Mouse (Mus musculus) stomach, embryonic 16.5 days (tissue): ENCODE measurements around the gene Grik5. TPM values are rescaled to one million over a fixed set of nuclear protein-coding genes. Genes with fewer than 3 reads are reported as not detected.

ENCODE experiments used
- ATAC-seq: fragments of 200-750 bp; cut with Nextera tagmentation; 2 replicates; pipeline ENCODE4 v1.8.0; 2017; ENCODE audit warnings: moderate number of reproducible peaks, moderate TSS enrichment; ENCODE audit not compliant: insufficient read depth, low FRiP score
- H3K27ac ChIP-seq: fragments of 300-500 bp; sonication (generic); 2 replicates; pipeline ENCODE4 v1.5.1; 2014; ENCODE audit warnings: low read length
- H3K27me3 ChIP-seq: fragments of 300-500 bp; sonication (generic); 2 replicates; pipeline ENCODE4 v1.6.1; 2014; ENCODE audit warnings: low read length, control low read depth, mixed read lengths; ENCODE audit not compliant: control insufficient read depth, insufficient read depth
- H3K36me3 ChIP-seq: fragments of 300-500 bp; sonication (generic); 2 replicates; pipeline ENCODE4 v1.6.1; 2014; ENCODE audit warnings: low read length; ENCODE audit not compliant: control insufficient read depth, insufficient read depth
- H3K4me1 ChIP-seq: fragments of 300-500 bp; sonication (generic); 2 replicates; pipeline ENCODE4 v1.6.1; 2014; ENCODE audit warnings: low read length, control low read depth, mixed read lengths; ENCODE audit not compliant: control insufficient read depth, insufficient read depth
- H3K4me2 ChIP-seq: fragments of 300-500 bp; sonication (generic); 2 replicates; pipeline ENCODE4 v1.6.1; 2014; ENCODE audit warnings: low read depth, low read length, mixed read lengths
- H3K4me3 ChIP-seq: fragments of 300-500 bp; sonication (generic); replicated peaks from 2 replicates; pipeline ENCODE4 v1.5.1; 2014; ENCODE audit warnings: mild to moderate bottlenecking, low read length
- H3K9ac ChIP-seq: fragments of 300-500 bp; sonication (generic); 2 replicates; pipeline ENCODE4 v1.6.1; 2014; ENCODE audit warnings: low read length
- H3K9me3 ChIP-seq: fragments of 300-500 bp; sonication (generic); replicated peaks from 2 replicates; pipeline ENCODE4 v1.6.1; 2016; ENCODE audit warnings: low read length, control low read depth; ENCODE audit not compliant: control insufficient read depth
- WGBS: fragments of 180-500 bp; shearing (Covaris S2); extraction: QIAGEN DNeasy Blood & Tissue Kit; methylation state at CpG from one replicate; pipeline ENCODE4 v1.1.7; 2014; 5-methylcytosine and 5-hydroxymethylcytosine counted together
- polyA plus RNA-seq: library from polyadenylated mRNA; unstranded; fragments of >200 nt; fragmentation: Nextera tagmentation; extraction: Ambion mirVana; gene quantifications from 2 replicates; pipeline ENCODE4 v1.2.1, GENCODE M21; 2015

Grik5 gene
- 3.6 and 4.0 TPM in 2 replicates for polyA plus RNA-seq

DNA sequence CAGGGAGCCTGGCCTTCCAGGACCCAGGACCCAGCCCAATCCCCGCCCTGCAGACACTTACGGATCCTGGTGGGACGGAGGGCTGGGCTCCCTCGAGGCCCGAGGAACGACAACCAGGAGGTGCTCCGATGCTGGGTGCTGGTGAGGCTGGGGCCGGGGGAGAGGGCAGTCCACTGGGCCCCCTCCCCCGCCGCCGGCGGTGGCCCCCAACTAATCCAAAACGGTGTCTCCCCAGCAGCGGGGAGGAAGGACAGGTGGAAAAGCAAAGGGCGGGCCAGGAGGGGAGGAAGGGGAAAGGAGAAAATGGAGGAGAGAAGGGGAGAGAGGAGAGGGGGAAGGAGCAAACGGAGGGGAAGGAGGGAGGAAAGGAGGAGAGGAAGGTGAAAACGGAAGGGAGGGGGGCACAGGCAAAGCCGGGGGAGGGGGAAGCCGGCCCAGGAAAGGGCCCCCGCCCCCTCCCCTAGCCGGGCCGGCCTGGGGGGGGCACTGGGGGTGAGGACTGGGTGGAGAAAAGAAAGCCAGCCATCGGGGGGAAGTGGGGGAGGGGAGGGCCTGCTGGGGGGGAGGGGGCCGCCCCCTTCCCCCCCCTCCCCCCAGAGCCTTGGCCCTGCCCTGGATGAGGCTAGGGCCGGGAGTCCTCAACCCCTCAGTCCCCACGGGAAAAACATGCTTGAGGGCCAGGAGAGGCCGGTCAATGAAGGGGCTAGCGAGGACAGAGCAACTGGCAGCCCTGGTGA is at the start of gene Grik5, which contains the start of gene Zfp574:
TSS of gene Grik5 (minus strand) at position 368 of the 737 bp plus-strand sequence.
TSS of gene Zfp574 (plus strand) at position 589 of the 737 bp plus-strand sequence.
- 3% methylated on average over 24 of the region's 28 CpGs for WGBS
- H3K4me3 ChIP-seq, result peak within 1 kb of the TSS; percentile 66
- H3K9ac ChIP-seq, result peak within 1 kb of the TSS; percentile 90
- H3K9me3 ChIP-seq, result no peaks in the 10 kb centered on the region
- peak within 1 kb of the TSS; percentile 95 for H3K4me2 ChIP-seq
- ATAC-seq, result no peak
- no peaks in the 10 kb centered on the region for H3K27me3 ChIP-seq
- peaks cover 38% of the 10 kb centered on the region for H3K4me1 ChIP-seq
- peak within 1 kb of the TSS; percentile 75 for H3K27ac ChIP-seq
- peaks cover 9% of the 10 kb centered on the region for H3K36me3 ChIP-seq

DNA sequence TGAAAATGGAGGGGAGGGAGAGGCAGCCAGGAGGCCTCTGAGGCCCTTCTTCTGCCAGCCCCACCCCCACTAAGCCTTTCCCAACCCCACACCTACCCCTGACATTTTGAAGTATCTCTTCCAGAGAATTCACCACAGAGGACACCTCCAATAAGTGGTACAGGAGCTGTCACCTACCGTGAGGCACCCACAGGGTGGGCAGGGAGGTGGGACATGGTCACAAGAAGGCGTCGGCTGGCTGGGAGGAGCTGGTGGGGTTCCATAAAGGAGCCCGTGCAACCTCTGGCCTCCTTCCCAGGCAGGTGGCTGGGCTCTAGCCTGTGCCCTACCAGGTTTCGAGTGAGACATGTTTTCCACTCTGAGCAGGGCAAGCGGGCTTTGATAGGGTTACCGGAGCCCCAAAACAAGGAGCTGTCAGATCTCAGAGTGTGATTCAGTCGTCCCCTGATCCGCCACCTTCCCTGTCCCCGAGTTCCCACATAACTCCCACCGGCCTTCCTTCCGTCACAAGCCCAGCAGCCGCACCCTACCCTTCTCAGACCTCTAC is 49.2 kb upstream of the Grik5 start:
- Histone ChIP-seq H3K4me1 (no peaks in the 10 kb centered on the region), H3K9me3 (no peaks in the 10 kb centered on the region), H3K4me3 (no peak overlapping the region), H3K4me2 (no peak overlapping the region), H3K36me3 (no peaks in the 10 kb centered on the region), H3K9ac (no peak overlapping the region), H3K27ac (no peak overlapping the region), H3K27me3 (no peaks in the 10 kb centered on the region)
- ATAC-seq, result no peak
- whole genome bisulfite sequencing, result 61% methylated on average over 13 of the region's 13 CpGs

DNA sequence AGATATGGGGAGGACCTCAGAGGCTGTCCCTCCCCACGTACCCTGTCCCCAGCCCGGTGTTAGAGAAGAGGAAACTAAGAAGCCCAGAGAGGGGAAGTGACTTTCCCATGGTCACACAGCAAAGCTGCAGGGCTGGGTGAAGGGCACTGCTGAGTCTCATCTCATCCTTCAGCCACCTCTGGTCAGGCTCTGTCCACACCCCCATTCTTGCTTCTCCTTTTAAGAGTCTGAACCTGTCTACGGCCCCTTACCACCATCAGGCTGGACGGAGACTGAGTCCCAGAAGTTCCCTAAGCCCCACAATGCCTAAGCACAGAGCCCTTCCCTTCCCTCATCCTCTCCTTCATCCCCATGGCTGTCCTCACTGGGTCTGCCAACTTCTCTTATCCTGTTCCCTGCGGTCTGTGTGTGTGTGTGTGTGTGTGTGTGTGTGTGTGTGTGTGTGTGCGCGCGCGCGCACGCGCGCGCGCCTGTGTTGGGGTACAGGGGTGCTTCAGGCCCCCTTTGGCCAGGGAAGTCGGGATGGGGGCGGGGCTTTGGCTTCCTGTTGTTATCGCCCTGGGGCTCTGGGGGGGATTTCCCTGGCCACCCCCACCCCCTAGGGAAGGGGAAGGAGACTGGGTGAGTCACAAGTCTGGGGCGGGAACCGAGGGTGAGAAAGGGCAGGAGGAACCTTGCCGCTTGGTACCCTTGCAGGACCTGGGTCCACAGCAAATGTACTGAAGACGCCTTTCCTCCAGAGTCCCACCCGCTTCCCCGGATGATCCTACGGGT is 48.1 kb upstream of the Grik5 start:
- no peak overlapping the region for H3K4me3 ChIP-seq
- H3K4me2 ChIP-seq, result no peak overlapping the region
- 59% methylated on average over 22 of the region's 25 CpGs for whole genome bisulfite sequencing
- no peak overlapping the region for H3K27ac ChIP-seq
- H3K27me3 ChIP-seq, result 0 out of 2 replicates have a peak, but pooled peaks cover 3% of the 10 kb centered on the region
- no peaks in the 10 kb centered on the region for H3K4me1 ChIP-seq
- ATAC-seq, result peak; percentile 39; the same call in 1 of the 2 replicates
- H3K9me3 ChIP-seq, result no peaks in the 10 kb centered on the region
- no peak overlapping the region for H3K9ac ChIP-seq
- H3K36me3 ChIP-seq, result no peaks in the 10 kb centered on the region

DNA sequence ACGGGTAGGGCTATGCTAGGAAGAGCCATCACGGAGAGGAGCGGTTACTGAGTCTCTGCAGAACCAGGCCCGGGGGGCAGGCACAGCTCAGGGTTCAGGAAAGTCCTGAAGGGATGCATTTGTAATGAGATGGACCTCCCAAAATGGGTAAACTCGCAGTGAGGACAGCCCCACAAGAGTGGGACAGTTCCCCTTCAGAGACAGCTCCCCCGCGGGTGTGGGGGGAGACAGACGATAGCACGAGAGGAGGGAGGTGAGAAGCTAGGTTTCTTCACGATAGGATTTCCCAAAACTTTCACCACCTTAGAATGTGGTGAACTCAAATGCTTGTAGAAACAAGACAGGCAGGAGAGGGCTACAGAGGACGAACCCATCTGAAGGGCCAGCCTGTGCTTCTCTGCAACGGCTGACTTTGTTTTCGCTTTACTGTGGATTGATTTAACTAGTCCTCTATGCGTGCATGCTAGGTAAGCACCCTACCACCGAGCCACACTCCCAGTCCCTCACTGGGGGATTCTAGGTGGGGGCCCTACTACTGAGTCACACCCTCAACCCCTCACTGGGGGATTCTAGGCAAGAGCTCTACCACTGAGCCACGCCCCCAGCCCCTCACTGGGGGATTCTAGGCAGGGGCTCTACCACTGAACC is 40.9 kb upstream of the Grik5 start:
- no peak overlapping the region for H3K4me3 ChIP-seq
- H3K27ac ChIP-seq, result no peak overlapping the region
- no peaks in the 10 kb centered on the region for H3K9me3 ChIP-seq
- no peak overlapping the region for H3K9ac ChIP-seq
- 83% methylated on average over 16 of the region's 16 CpGs for WGBS
- ATAC-seq, result no peak
- H3K27me3 ChIP-seq, result 0 out of 2 replicates have a peak, but pooled peaks cover 3% of the 10 kb centered on the region
- H3K4me2 ChIP-seq, result no peak overlapping the region
- H3K4me1 ChIP-seq, result no peaks in the 10 kb centered on the region
- H3K36me3 ChIP-seq, result no peaks in the 10 kb centered on the region

GRCm38 (mm10) chr7:25112178-25112955 is 40.2 kb upstream of the Grik5 start:
- 84% methylated on average over 17 of the region's 17 CpGs for WGBS

GRCm38 (mm10) chr7:25110336-25110735 is 38.2 kb upstream of the Grik5 start:
- H3K9me3 ChIP-seq, result no peaks in the 10 kb centered on the region
- H3K4me3 ChIP-seq, result no peak overlapping the region
- H3K36me3 ChIP-seq, result no peaks in the 10 kb centered on the region
- no peak for ATAC-seq
- 0 out of 2 replicates have a peak, but pooled peaks cover under 1% of the 10 kb centered on the region for H3K27me3 ChIP-seq
- H3K4me1 ChIP-seq, result no peaks in the 10 kb centered on the region
- WGBS, result 74% methylated on average over 9 of the region's 9 CpGs
- H3K9ac ChIP-seq, result no peak overlapping the region
- no peak overlapping the region for H3K4me2 ChIP-seq
- no peak overlapping the region for H3K27ac ChIP-seq

More at GRCm38 (mm10) chr7:25112178-25112955, 40.2 kb upstream of the Grik5 start:
- Histone ChIP-seq H3K4me2 (no peak overlapping the region), H3K4me3 (no peak overlapping the region), H3K36me3 (no peaks in the 10 kb centered on the region), H3K27ac (no peak overlapping the region), H3K9ac (no peak overlapping the region), H3K4me1 (no peaks in the 10 kb centered on the region), H3K27me3 (0 out of 2 replicates have a peak, but pooled peaks cover 3% of the 10 kb centered on the region), H3K9me3 (no peaks in the 10 kb centered on the region)
- no peak for ATAC-seq

GRCm38 (mm10) chr7:25109355-25109754 is 37.2 kb upstream of the Grik5 start:
- H3K9ac ChIP-seq, result no peak overlapping the region
- H3K4me3 ChIP-seq, result no peak overlapping the region
- no peak overlapping the region for H3K4me2 ChIP-seq
- no peaks in the 10 kb centered on the region for H3K4me1 ChIP-seq
- no peaks in the 10 kb centered on the region for H3K27me3 ChIP-seq
- no peak overlapping the region for H3K27ac ChIP-seq
- ATAC-seq, result no peak
- no peaks in the 10 kb centered on the region for H3K36me3 ChIP-seq
- 79% methylated on average over 12 of the region's 12 CpGs for WGBS
- no peaks in the 10 kb centered on the region for H3K9me3 ChIP-seq

GRCm38 (mm10) chr7:25106790-25107502 is 34.8 kb upstream of the Grik5 start:
- no peak for ATAC-seq
- H3K9ac ChIP-seq, result no peak overlapping the region

More at GRCm38 (mm10) chr7:25106790-25107502, 34.8 kb upstream of the Grik5 start:
- H3K4me3 ChIP-seq, result no peak overlapping the region
- no peaks in the 10 kb centered on the region for H3K27me3 ChIP-seq
- 50% methylated on average over 16 of the region's 17 CpGs for WGBS
- H3K4me1 ChIP-seq, result no peaks in the 10 kb centered on the region
- no peaks in the 10 kb centered on the region for H3K36me3 ChIP-seq
- no peak overlapping the region for H3K27ac ChIP-seq
- H3K9me3 ChIP-seq, result no peaks in the 10 kb centered on the region
- no peak overlapping the region for H3K4me2 ChIP-seq
